Mouse (Mus musculus) megakaryocyte, adult 5-6 weeks (primary cell): Measurements from ENCODE around the gene Dnah7b. TPM values are rescaled to one million over a fixed set of nuclear protein-coding genes. Genes with fewer than 3 reads are reported as not detected.
"Not testable (repeated sequence)": the region's sequence is repeated elsewhere in the genome, so short reads cannot be mapped to it uniquely, and the experiment has no call there.

ENCODE experiments used
- ATAC-seq: 2 replicates; pipeline ENCODE4 v1.8.0; 2016; ENCODE audit warnings: mild to moderate bottlenecking, inconsistent platforms; ENCODE audit not compliant: poor library complexity, severe bottlenecking
- total RNA-seq, 2 experiments: library from RNA; stranded (forward) in 1 of 2; stranded (reverse) in 1 of 2; fragments of 153-499, 151-499 nt in 1 of 2; fragments of 221-1000, 200-1000 nt in 1 of 2; gene quantifications; 2 replicates each; pipeline versions ENCODE4 v1.2.3 to v1.2.4; 2015 to 2017

The Dnah7b gene
- total RNA-seq, 2 experiments from 2014 or later = not detected

DNA sequence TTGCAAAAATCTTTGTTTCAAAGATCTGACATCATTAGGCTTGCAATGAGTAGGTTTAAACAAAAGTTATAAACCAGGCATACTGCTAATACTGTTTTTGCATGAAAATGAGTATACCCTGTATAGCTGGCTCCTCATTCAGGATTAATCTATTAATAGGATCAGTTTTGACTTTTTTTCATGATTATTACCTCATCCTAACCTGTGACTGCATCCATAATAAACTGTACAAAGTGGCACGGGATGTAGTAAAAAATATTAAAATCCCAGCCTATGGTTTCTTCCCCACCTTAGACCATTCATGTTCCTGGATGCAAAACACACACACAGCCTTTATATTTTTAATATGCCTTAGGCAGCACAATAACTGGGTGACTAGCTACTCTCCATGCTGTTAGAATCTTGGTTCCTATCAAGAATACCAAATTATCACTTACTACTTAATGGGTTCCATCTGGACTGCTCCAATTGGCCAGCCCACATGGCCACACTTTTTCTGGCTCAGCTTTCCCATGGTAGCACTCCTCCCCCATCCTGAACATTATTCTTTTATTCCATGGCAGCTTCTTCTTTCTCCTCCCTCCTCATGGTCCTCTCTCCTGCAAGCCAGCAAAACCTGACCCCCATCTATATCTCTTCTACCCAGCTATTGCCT, 212.9 kb downstream of the Dnah7b start:
- not testable (repeated sequence) for ATAC-seq

DNA sequence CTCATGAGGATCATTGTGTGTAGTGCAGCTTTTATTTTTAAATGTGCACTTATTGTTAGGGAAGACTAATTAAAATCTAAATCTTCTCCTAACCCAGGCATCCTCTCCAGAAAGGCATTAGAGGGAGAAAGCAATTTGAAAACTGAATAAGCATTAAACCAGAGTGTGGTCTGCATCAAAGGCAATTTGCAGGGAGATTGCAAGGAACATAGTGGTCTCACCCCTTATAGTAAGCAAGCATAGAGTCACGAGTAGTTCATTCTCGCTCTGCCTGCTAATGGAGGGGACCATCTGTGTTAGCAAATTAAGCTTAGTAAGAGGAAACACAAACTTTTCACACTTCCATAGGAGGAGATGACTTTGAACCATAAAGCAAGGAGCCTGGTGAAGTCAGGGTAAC, 228.3 kb downstream of the Dnah7b start:
- not testable (repeated sequence) for ATAC-seq

DNA sequence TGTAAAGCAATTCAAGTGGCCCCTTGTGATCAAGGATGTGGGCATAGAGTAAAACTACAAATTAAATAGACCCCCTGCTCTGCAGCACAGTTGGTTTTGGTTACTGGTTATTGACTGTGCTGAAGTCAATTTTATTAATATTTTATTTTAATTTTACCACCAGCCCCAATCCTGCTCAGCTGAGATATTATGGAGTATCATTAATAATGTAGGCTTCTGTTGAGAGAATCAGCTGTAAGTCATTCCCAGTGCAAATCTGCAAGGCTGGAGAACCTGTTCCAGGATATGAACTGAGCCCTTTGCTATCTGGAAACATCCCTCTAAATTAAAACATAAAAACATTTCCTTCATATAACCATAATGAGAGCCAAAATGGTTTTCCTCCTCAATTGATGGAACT, 259.8 kb downstream of the Dnah7b start:
- not testable (repeated sequence) for ATAC-seq

DNA sequence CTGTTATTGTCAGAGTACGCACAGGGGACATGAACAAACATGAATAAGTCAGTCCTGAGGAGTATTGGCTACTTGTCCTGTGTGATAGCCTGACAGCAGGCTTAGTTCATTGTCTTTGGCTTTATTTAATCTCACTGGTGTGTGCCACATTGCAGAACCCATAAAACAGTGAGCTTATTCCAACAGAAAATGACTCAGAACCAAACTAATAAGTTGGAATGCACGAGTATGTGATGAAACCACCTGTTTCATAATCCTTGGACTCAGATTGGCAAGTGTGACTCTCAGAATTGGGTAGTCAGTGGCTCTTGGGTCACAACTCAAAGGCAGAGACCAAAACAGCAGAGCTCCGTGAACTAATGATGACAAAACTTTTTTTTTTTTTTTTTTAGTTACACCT, 279.2 kb downstream of the Dnah7b start:
- ATAC-seq = not testable (repeated sequence)

DNA sequence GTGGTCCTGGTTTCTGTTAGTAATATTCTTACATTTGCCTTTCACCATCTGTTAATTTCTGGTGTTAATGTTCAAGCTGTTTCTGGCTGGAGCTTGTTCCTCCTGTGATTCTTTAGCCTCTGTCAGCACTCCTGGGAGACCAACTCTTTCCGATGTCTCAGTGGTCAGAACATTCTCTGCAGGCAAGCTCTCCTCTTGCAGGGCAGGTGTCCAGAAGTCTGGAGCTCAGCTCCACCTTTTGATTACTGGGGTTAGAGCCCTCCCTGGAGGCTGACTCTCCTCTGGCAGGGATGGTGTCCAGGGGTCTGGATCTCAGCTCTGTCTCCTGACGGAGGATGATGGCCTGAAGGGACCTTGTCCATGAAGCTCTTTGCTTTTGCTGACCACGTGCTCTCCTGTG, 314.5 kb downstream of the Dnah7b start:
- ATAC-seq = not testable (repeated sequence)

DNA sequence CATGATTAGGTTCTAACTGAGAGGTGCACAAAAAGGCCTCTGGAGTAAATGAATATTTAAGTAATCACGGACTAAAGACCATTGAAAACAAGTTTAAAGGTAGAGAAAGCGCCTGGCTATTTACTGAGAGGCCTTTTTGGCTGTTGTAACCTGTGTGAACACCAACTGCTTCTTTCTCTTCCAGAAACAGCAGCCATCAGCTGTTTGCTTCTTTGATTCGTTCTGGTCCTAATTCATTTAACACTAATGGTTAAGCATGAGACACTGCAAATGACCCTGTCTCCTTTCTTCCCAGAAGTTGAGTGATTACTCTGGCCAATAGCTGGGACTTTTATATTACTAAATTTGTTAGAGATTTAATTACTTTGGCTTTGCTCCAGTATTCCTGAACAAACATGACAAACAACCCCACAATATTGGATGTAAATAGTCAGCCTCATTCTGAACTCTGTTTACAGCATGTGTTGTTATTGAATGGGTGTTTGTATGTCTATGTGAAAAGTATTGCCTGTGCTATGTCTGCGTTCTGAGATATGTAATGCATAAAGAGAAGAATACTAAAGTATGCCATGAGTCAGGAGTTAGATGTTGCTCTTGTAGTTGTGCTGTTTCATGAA, 328.7 kb downstream of the Dnah7b start:
- not testable (repeated sequence) for ATAC-seq

DNA sequence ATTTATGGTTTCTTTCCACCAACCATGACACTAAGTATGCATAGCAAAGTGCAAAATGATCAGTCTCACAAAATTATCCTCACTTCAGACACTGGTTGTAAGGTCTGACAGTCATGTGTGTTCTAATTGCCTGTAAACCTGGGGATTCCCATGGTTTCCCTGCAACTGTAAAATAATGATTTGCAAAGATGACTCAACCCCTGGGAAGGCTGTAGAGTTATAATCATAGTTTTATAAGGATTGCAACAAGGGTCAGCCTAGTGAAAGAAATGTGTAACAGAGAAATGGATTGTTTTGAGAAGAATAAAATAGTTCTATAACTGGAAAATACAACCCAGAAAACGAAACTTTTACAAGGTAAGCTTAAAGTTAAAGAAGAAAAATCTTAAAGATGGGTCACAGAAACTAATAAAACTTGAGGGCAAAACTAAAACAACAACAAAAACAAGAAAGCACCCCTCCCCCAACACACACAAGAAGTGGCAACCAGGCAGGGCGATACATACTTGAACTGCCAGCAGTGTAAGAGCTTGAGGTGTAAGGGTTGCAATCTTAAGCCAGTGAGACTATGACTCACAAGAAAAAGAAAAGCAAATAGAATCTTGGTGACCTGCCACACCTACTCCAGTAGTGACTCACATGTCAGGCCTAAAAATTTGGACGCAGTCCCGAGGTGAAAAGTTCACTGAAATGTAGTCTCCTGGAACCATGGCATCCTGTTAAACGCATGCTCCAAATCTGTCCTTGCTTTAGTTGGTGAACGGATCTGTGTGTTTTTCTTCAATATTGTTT, 342.4 kb downstream of the Dnah7b start:
- ATAC-seq = no peak

DNA sequence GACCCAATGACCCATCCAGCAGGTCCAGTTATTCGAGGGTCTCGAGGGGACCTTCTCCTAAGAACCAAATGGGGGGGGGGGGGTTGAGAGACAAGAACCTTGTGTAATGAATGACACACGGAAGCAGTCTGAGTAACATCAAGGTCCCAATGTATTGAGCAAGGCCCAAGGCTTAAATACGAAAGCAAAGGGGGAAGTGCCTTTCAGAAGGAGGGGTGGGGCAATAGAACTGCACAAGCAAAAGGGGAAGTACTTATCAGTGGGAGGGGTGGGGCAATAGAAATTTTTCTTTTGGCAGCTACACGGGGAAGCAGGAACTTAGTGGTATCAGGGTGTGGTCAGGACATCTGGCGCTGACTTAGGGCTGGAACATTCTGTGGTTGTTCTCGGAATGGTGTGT, 348.7 kb downstream of the Dnah7b start:
- not testable (repeated sequence) for ATAC-seq

DNA sequence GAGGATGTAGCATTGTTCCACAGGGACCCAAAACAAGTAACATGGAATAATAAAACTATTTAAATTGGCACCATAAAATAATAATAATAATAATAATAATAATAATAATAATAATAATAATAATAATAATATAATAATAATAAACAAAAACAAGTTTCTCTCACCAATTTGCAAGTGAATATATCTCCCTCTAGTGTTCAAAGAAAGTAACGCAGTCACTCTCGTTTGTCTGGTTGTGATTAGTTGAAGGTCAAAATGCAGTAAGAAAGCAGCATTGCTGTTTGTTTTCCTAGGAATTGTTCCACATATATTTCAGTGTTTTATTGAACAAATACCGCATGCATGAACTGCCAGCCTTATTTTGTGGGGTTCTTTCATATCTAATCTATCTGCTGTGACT, 350.8 kb downstream of the Dnah7b start:
- not testable (repeated sequence) for ATAC-seq

DNA sequence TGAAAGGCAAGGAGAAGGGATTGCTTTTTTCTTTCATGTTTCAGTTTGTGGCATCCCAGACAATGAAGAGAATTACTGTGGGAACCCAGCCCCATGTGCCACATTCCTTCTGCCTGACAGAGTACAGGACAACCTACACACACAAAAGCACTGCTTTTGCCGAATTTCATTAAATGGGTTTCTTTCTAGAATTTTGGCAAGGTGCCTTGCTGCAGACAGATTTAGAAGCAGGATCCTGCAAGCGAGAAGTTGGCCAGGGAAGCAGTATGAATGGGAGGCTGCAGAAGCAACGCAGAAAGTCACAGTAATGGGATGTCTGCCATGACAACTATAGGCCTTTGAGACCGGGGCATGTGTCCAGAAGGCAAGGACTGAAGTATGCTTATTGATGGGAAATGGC, 352.9 kb downstream of the Dnah7b start:
- ATAC-seq = not testable (repeated sequence)

Other genes with a start within 250 kb of the Dnah7b start
- not detected in 2 replicates for gene Gm5269, start 176.0 kb upstream of the Dnah7b start, total RNA-seq (2015)
- gene Gm5269, start 176.0 kb upstream of the Dnah7b start, total RNA-seq (2017) = not detected in 2 replicates
- 22.7 and 24.7 TPM in 2 replicates for gene Slc40a1, start 139.8 kb upstream of the Dnah7b start, total RNA-seq (2015)
- 18.0 and 22.0 TPM in 2 replicates for gene Slc40a1, start 139.8 kb upstream of the Dnah7b start, total RNA-seq (2017)